Mouse (Mus musculus) cortical plate, adult 2 months (tissue): ENCODE results near the gene Tmem81.

Experiments used
- CTCF ChIP-seq: fragments of 200-500 bp; IDR thresholded peaks from 2 replicates; pipeline ENCODE4 v1.5.1; 2011; ENCODE audit warnings: mild to moderate bottlenecking, control low read depth, low read length; ENCODE audit not compliant: insufficient read depth; ENCODE audit errors: extremely low read depth
- POLR2A ChIP-seq: fragments of 200-500 bp; IDR thresholded peaks from 2 replicates; pipeline ENCODE4 v1.6.1; 2011; ENCODE audit warnings: mild to moderate bottlenecking, low read length, control low read depth; ENCODE audit not compliant: insufficient read depth; ENCODE audit errors: extremely low read depth

DNA sequence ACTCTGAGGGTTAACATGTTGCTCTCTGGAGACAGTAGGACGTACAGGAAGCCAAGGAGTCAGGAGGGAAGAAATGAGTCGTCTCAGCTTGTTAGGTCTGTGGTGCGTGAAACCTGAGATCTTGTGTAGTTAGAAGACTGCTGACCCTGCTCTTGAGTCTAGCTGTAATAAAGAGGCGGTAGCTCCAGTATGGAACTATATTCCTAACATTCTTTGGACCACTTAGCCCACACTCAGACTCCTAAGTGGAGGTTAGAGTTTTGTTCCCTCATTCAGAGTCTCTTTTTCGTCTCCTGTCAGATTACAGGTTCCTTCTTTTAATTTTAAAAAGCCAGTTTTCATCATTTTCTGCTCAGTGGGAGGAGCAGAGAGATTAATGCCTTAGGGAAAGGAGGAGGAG lies 41.4 kb upstream of the Tmem81 start:
- TF ChIP-seq CTCF (no peak), POLR2A (no peak)
